ENCODE assay signal across 28 mouse cellular contexts in the genomic region with DNA sequence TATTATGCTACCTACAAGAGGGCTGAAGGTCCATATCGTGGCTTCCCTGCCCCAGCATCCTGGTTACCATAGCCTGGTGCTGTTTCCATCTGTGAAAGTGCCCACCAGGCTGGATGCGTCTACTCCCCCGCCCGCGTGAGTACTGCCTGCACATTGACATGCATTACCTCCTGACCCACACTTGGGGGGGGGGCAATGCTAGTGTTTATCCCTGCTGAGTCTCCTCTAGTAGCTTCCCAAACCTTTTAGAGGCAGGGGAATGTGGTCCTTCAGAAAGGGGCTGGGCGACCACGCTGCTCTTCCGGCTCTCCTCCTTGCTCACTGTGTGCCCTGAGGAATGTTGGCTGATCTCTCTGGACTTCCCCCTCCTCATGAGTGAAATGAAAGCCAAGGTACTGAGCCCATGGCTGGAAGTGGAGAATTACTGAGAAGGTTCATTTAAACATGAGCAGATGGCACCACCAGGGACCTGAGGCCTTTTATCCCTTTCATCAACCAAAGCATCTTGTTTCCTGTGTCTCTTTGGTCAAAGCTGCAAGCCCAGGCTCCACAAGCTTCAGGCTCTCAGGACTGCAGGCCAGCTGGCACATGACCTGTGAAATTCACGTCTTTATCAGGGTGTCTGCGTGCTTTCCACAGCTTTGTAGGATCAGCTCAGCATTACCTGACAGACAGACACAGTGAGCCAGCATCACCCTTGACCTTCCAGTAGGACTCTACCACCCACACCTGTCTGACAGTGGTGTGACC. TPM values are rescaled to one million over a fixed set of nuclear protein-coding genes. Genes with fewer than 3 reads are reported as not detected.
DNase-seq lines count a peak whose midpoint lies in the region; ATAC-seq and TF ChIP-seq lines count a peak whose summit lies in the region.
"Had no signal": no experiment of that assay in that cellular context is flagged by ENCODE, and none has a peak within 500 bp of the region (broad histone marks: within the 10 kb centered on the region; RNA-seq: fewer than 3 reads in every experiment).

No protein-coding gene starts in this region.

- H3K4me3 ChIP-seq in midbrain, embryonic 11.5 days (ENCODE audit: low read depth, low read length), result no peak overlapping the region
- no peak overlapping the region for H3K4me3 ChIP-seq in midbrain, embryonic 15.5 days
- no peak overlapping the region for H3K4me3 ChIP-seq in olfactory bulb, adult 2 months (ENCODE audit: insufficient read depth, low read depth, low read length)
- H3K4me3 ChIP-seq: intestine, embryonic 15.5 days; midbrain, embryonic 10.5 days; neural tube, embryonic 15.5 days had no signal

- H3K27ac ChIP-seq in midbrain, embryonic 11.5 days (ENCODE audit: low read depth, low read length), result no peak overlapping the region
- H3K27ac ChIP-seq in midbrain, embryonic 15.5 days, result no peak overlapping the region
- H3K27ac ChIP-seq in olfactory bulb, adult 2 months (ENCODE audit: insufficient read depth, low read depth, low read length), result peak overlapping the region; percentile 35; the same call in 1 of the 2 replicates
- H3K27ac ChIP-seq: hindbrain, postnatal 0 days; intestine, embryonic 15.5 days; liver, embryonic 14.5 days; midbrain, embryonic 10.5 days; neural tube, embryonic 15.5 days; stomach, postnatal 0 days had no signal

- WGBS in midbrain, embryonic 11.5 days, result 89% methylated on average over 10 of the region's 10 CpGs
- 84% methylated on average over 10 of the region's 10 CpGs for WGBS in midbrain, embryonic 15.5 days
- 80% methylated on average over 10 of the region's 10 CpGs for WGBS in olfactory bulb, adult 2 months

- no peak for TF ChIP-seq POLR2A in olfactory bulb, adult 2 months (IDR thresholded peaks at IDR 0.05; ENCODE audit: insufficient read depth, low read depth, low read length)

- H3K4me2 ChIP-seq in midbrain, embryonic 11.5 days, result no peak overlapping the region
- no peak overlapping the region for H3K4me2 ChIP-seq in midbrain, embryonic 15.5 days
- H3K4me2 ChIP-seq: intestine, embryonic 15.5 days; lung, embryonic 14.5 days; neural tube, embryonic 15.5 days had no signal

- no peak overlapping the region for H3K9ac ChIP-seq in midbrain, embryonic 11.5 days (ENCODE audit: low read length)
- H3K9ac ChIP-seq in midbrain, embryonic 15.5 days, result no peak overlapping the region
- H3K9ac ChIP-seq: intestine, embryonic 15.5 days; liver, embryonic 14.5 days; lung, embryonic 14.5 days; neural tube, embryonic 15.5 days had no signal

- H3K9me3 ChIP-seq in midbrain, embryonic 11.5 days (ENCODE audit: control insufficient read depth, low read length), result no peaks in the 10 kb centered on the region
- H3K9me3 ChIP-seq in midbrain, embryonic 15.5 days, result no peaks in the 10 kb centered on the region
- H3K9me3 ChIP-seq: intestine, embryonic 15.5 days; neural tube, embryonic 15.5 days had no signal

- no peak for ATAC-seq in midbrain, embryonic 11.5 days (ENCODE audit: low FRiP score)
- no peak for ATAC-seq in midbrain, embryonic 15.5 days (replicated peaks)
- ATAC-seq: forebrain, embryonic 14.5 days; hindbrain, postnatal 0 days; intestine, embryonic 15.5 days had no signal

- TF ChIP-seq CTCF in olfactory bulb, adult 2 months (IDR thresholded peaks at IDR 0.05; ENCODE audit: insufficient read depth, low read depth, low read length), result no peak

- no peaks in the 10 kb centered on the region for H3K36me3 ChIP-seq in midbrain, embryonic 11.5 days (ENCODE audit: control insufficient read depth, insufficient read depth, low read length)
- no peaks in the 10 kb centered on the region for H3K36me3 ChIP-seq in midbrain, embryonic 15.5 days (replicated peaks)
- H3K36me3 ChIP-seq: intestine, embryonic 15.5 days; midbrain, embryonic 10.5 days; neural tube, embryonic 15.5 days had no signal

- peak; percentile 69 for DNase-seq in midbrain, embryonic 11.5 days (ENCODE audit: low spot score, missing footprints)
- peak; percentile 55 to 71 for DNase-seq in cerebellum, adult 18-20 months
- DNase-seq in cerebellum, adult 9-11 months, result peak; percentile 83
- no peak for DNase-seq in ovary, postnatal 10 days (ENCODE audit: low spot score)
- no peak for DNase-seq in urinary bladder, postnatal 25 days (ENCODE audit: low spot score)
- DNase-seq: adrenal gland, postnatal 25 days; B cell, adult 2 months; gastrocnemius, postnatal 36 days; heart, postnatal 14 days; kidney, adult 2 months; kidney, postnatal 4 days; layer of hippocampus, postnatal 36 days; liver; lung, embryonic 14.5 days; lung, postnatal 14 days; right cerebral cortex, adult 18-20 months; right cerebral cortex, postnatal 4 days; thymus, adult 18-20 months; thymus, postnatal 36 days had no signal

- no peaks in the 10 kb centered on the region for H3K27me3 ChIP-seq in midbrain, embryonic 11.5 days (ENCODE audit: control insufficient read depth, insufficient read depth, low read length)
- no peaks in the 10 kb centered on the region for H3K27me3 ChIP-seq in midbrain, embryonic 15.5 days (replicated peaks)
- H3K27me3 ChIP-seq: intestine, embryonic 15.5 days; neural tube, embryonic 15.5 days had no signal

- no peaks in the 10 kb centered on the region for H3K4me1 ChIP-seq in midbrain, embryonic 11.5 days (ENCODE audit: control insufficient read depth, insufficient read depth, low read length)
- no peaks in the 10 kb centered on the region for H3K4me1 ChIP-seq in midbrain, embryonic 15.5 days
- H3K4me1 ChIP-seq in olfactory bulb, adult 2 months (ENCODE audit: control insufficient read depth, insufficient read depth, low read length), result peaks cover 24% of the 10 kb centered on the region
- H3K4me1 ChIP-seq: intestine, embryonic 15.5 days; midbrain, embryonic 10.5 days had no signal

RNA-seq across cellular contexts. Expression of a gene that starts 59.9 kb away (rescaled TPM):
- 40.0 and 44.3 TPM in 2 replicates for polyA plus RNA-seq in midbrain, embryonic 11.5 days (2014; fragmentation: Nextera tagmentation; extraction: Ambion mirVana)
- polyA plus RNA-seq in midbrain, embryonic 15.5 days (2015; fragmentation: Nextera tagmentation; extraction: Ambion mirVana), result 79.6 and 83.2 TPM in 2 replicates
- not detected in 2 replicates for polyA plus RNA-seq in olfactory bulb, adult 2 months (2012; ENCODE audit: insufficient read depth, insufficient read length, low replicate concordance, missing spikeins)

Comparison
In these comparisons a context has a peak if more than half of its experiments do, and no peak if none do; other contexts are left out.
1. DNase-seq: peak in midbrain, embryonic 11.5 days (single experiment), cerebellum, adult 18-20 months (2 of 2) and cerebellum, adult 9-11 months (single experiment); none in ovary, postnatal 10 days (single experiment) and urinary bladder, postnatal 25 days (single experiment).